Mouse (Mus musculus) T-cell, adult 2 months (primary cell): ENCODE results near the gene Sspn.

Experiments
- DNase-seq: peaks from one replicate; pipeline ENCODE4 v3.0.0; 2022; ENCODE audit warnings: low spot score

Gene Sspn

GRCm38 (mm10) chr6:145931341-145931740, at the start of gene Sspn:
Sspn (plus strand) TSS chr6:145931641.
- no peak for DNase-seq

DNA sequence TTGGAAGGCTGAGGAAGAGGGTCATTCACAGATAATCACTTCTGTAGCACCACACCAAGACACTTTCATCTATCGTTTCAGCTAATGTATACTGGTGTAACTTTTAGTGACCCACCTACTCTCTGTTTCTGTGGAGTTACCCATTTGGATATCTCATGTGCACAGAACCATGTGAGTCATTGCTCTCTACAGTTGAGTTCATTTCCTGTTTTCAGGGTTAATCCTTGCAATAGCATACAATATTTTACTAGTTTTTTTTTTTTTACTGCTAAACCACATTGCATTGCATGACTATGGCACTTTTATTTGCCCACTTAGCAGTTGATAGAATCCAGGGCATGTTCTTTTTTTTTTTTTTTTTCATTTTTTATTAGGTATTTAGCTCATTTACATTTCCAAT, 48.4 kb upstream of the Sspn start:
- DNase-seq: no peak

DNA sequence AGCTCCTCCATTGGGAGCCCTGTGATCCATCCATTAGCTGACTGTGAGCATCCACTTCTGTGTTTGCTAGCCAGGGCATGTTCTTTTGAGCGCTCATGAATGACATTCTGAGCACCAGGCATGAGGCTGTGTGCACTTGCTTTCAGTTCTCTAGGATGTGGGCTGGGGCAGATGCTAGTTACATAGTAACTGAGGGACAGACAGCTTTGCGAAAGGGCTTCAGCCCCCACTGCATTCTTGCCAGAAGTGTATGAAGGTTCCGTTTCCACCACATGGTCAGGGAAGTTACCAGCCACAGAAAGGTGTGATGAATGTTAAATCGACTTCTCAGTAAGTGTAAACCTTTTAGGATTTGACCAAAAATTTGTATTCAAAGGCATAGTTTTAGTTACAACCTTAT, 47.8 kb upstream of the Sspn start:
- DNase-seq: no peak

GRCm38 (mm10) chr6:145885069-145885468, 46.4 kb upstream of the Sspn start:
- no peak for DNase-seq

DNA sequence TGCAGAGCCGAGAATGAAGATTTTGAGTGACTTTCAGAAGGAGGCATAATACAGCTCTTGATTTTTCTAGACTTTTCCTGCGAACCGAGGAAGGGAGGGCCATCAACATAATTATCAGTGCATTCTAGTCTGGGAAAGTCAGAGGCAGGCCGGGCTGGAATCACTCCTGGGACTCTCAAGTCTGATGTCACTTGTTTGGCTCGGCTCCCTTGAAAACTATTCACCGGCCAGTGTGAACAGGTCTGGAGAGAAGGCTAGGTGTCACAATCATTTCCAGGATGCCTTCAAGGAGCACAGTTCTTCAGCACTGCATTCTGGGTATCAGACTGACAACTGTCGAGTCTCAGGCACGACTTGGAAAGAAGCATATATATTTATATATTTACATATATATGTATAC, 45.2 kb upstream of the Sspn start:
- DNase-seq: no peak

DNA sequence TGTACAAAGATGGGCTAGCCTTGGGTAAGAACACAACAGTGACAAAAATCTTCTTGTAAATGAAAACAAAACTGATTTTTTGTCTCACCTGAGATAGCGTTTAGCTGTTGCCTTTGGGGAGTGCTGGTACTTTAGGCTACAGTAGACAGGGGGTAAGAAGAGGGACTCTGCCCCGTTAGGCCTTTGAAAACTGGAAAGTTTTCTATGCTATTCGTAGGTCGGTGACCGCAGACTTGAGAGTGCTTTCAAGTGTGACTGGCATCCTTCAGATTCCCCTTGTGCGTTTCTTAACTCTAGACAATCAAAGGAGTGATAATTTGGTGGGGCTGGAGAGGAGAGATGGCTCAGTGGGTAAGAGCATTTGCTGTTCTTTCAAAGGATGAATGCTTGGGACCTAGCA, 43.7 kb upstream of the Sspn start:
- DNase-seq: no peak

GRCm38 (mm10) chr6:145891951-145892350, 39.5 kb upstream of the Sspn start:
- DNase-seq: no peak

DNA sequence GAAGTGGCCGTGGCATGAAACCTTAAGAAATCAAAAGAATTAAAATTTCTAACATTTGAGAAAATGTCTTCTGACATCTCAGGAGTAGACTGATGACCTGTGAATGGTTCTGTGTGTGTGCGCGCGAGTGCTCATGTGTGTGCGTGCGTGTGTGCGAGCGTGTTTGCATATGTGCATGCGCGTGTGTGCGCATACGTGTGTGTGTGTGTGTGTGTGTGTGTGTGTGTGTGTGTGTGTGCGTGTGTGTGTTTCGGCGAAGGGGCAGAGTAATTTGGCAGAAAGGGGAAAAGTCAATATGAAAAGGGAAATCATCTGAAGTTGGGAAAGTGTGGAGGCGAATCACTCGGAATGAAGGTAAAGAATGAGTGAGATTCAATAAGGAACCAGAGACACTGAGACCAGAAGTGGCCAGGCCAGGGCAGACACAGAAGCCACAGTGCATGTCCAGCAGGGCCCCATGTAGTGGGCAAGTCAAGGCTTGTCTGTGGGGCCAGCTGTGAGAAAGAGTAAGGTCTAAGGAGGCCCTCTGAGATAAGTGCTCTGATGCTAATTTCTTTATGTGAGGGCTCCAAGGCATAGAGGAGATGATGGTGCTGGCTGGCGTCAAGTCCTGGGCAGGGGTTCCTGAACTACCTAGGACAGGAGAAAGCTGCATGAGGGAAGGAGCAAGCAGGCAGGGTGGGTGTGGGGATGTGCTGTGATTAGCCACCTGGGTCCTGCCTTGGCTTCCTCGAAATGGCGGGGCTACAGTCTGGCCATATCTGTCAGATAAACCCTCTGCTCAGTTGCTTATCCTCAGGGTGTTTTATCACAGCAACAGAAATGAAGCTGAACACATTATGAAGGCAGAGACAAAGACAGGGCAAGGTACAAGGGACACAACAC, 38.8 kb upstream of the Sspn start:
- DNase-seq: no peak

DNA sequence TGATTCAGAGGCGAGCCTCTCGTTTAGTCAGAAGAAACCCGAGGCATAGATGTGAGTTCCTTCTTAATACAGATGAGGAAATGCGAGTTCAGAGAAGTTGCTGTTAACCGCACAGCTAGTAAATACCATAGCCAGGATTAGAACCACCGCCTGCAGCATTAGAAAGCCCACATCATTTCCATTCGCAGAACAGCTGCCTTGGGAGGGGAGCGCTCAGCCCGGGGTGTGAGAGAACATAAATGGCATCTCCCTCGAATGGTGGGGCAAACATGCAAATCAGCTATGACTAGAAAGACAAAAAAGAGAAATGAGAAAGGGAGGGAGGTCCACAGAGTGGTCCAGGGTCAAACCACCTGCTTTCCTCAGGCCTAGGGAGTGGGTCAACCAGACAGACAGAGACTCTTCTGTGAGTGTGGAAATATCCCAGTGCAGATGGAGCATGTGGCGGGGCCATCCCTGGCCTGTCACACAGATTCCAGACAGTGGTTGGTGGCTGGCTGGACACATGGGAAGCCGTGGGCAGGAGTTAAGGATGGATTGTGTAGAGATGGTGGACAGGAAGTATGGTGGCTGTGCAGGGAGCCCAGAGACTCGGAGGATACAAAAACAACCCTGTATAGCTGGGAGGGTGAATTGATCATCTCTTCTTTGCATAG, 37.9 kb upstream of the Sspn start:
- DNase-seq: no peak

DNA sequence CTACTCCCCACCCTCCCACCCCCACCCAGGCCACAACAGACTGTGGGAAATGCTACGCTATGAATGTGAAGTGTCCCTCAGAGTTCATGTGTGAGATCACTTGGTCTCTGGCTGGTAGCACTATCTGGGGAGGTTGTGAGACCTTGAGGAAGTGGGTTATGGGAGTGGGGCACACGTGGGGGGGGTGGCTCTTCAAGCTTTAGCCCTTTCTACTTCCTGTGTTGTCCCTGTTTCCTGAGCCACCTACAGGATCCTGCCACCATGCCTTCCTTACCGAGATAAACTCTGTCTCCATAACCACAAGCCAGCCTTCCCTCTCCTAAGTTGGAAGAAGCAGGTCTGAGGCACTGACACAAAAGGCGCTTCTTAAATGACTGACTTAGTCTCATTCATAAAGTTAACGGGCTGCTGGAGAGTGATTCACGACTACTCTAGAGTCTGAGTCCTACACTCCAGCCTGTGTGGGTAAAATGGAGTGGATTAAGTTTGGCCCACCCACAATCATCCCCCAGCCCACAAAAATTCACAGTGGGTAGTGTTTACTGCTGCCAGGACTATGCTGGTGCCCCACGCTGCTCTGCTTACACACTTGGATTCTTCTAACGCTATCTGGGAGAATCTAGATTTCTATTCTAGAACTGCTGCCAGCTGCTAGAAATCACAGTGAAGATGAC, 36.6 kb upstream of the Sspn start:
- peak; percentile 39 for DNase-seq

DNA sequence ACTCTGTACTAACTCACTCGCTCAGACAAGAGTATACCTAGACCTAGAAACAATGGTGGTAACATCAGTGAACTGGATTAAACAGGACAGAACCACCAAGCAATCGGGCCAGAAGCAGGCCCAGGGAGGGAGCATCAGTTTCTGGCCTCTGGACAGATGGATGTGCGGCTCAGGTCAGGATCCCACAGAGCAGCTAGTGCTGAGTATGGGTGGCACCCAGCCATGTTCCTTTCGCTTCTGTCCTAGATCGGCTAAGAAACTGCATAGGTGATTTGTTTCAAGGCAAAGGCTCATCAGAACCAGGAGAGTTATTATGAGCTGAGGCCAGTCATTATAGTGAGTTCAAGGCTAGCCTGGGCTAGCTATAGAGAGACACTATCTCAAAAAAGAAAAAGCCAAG, 27.3 kb upstream of the Sspn start:
- DNase-seq: no peak

DNA sequence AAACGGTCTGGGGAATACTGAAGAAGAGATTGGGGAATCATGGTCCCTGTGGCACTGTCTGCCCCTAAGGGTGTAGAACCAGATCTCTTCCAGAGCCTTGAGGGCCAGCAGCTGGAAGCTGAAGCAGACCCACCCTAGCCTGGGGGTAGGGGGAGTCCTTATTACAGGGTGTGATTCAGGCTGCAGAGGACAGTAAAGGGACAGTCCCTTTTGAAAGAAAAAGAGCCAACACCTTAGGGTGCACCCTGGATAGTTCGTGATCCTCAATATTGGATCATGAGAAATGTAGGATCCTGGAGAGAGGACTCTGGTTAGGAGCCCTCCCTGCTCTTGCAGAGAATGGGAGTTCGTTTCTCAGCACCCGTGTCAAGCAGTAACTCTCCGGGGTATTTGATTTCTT, 26.8 kb upstream of the Sspn start:
- DNase-seq: no peak

GRCm38 (mm10) chr6:145906096-145906890, 25.1 kb upstream of the Sspn start:
- no peak for DNase-seq

DNA sequence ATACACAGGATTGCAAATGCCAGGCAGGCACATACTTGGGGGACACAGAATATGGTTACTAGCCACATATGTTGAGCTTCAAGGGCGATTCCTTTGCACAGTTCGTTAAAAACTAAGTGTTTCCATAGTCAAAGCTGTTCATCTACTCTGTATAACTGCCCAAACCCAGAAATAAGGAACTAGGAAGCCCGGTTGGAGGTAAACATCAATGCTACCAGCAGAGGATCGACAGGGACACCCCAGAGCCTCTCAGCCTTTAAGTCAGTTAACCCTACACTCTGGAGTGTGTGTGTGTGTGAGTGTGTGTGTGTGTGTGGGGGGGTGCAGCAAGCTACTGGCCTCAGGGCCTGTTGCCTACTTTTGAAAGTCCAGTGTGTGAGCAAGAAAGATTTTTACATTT, 21.5 kb upstream of the Sspn start:
- no peak for DNase-seq

DNA sequence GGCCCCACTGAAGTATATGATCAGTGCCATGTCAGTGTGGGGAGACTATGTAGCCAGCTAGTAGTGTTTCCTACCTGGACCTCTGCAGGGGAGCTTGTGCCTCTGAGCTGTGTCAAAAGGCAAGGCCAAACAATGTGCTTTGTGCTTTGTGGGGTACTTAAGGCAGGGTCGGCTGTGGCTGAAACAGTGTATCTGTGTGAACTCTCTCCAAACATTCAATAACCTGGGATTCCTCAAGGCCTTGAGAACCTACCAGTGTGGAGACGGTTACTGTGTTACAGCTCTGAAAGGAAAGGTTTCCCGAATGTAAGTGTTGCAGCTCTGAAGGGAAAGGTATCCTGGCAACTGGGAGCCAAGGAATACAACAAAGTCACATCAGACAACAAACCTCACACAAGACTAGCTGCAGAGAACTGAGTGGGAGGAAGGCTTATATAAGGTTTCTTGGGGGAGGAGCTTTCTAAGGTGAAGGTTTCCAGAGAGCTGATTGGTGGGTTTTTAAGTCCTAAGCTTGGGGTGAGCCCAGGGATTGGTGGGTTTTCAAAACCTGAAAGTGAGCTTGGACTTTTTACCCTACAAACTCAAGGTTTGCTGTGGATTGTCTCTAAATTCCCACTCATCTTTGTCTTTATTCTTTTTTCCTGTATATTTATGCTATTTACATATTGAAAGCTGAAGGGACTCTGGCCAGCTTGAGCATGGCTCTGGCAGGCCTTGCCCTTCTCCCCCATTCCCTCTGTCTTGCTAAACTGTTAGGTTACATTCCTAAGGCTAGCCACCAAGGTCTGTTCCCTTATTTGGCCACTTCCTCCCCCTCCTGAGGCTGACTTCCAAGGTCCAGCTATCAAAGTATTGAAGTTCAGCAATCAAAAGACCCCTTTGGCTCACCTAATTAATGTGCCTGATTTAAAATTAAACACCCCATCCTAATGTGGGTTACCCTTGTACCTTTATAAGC, 20.7 kb upstream of the Sspn start:
- no peak for DNase-seq

- no peak for DNase-seq
Measured at GRCm38 (mm10) chr6:145912232-145912631, 19.2 kb upstream of the Sspn start.

GRCm38 (mm10) chr6:145915435-145915834, 16.0 kb upstream of the Sspn start:
- DNase-seq: no peak

GRCm38 (mm10) chr6:145916401-145916800, 15.0 kb upstream of the Sspn start:
- no peak for DNase-seq

DNA sequence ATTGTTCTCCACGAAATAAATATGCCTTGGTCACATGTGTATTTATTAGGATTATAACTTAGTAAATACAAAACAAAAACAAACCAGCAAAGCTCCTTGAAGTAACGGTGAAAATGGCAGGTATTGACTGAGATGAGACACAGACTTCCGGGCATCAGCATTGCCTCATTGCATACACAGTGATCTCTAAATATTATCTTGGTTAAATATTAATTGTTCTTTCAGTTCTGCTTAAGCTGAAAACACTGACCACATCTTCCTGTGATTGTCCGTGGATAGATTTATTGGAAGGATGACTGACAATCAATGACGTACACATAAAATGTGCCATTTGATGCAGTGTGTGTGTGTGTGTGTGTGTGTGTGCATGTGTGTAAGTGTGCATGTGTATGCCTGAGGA, 13.2 kb upstream of the Sspn start:
- DNase-seq: no peak

GRCm38 (mm10) chr6:145923594-145923993, 7.8 kb upstream of the Sspn start:
- DNase-seq: no peak
